ENCODE assay signal across 8 mouse cellular contexts in genomic region chr7:126377278-126378158, GRCm38 (mm10). TPM values are rescaled to one million over a fixed set of nuclear protein-coding genes. Genes with fewer than 3 reads are reported as not detected.
A peak's percentile ranks its signal among the peaks of the same experiment; 100 is the strongest.
DNase-seq lines count a peak whose midpoint lies in the region; ATAC-seq and TF ChIP-seq lines count a peak whose summit lies in the region.

TSS of gene Spns1 (minus strand) at chr7:126377450.

- CTCF ChIA-PET in Patski (lab: Charles Lee) = interaction anchor here (0.9 to 2.9 kb wide), 10 partner anchors 11 to 115 kb away, joined by 3 to 53 read pairs (median 3); no protein-coding TSS in a partner anchor

- POLR2A ChIA-PET in Patski (lab: Charles Lee) = interaction anchor here (1.2 kb wide), 1 partner anchor 51 kb away, joined by 4 read pairs; no protein-coding TSS in a partner anchor

- in situ Hi-C loops in Patski (cut with MboI; ENCODE audit: low pct_unique_long_range_greater_than_20kb) = loop anchor here (5.0 kb wide), 1 partner anchor 45 kb away; no protein-coding TSS in a partner anchor

- TF ChIP-seq CTCF in Patski (IDR thresholded peaks at IDR 0.05) = no peak

- peak within 1 kb of the TSS; percentile 99 for H3K4me2 ChIP-seq in hindbrain, embryonic 13.5 days

- under 1% methylated on average over 33 of the region's 33 CpGs for WGBS in hindbrain, embryonic 13.5 days

- H3K27me3 ChIP-seq in Patski = no peaks in the 10 kb centered on the region
- no peaks in the 10 kb centered on the region for H3K27me3 ChIP-seq in hindbrain, embryonic 13.5 days

- ATAC-seq in Patski = peak; percentile 74
- ATAC-seq in hindbrain, embryonic 13.5 days (ENCODE audit: low FRiP score) = peak; percentile 97

- H3K4me3 ChIP-seq in hindbrain, embryonic 13.5 days = peak within 1 kb of the TSS; percentile 85

- H3K27ac ChIP-seq in hindbrain, embryonic 13.5 days = peak within 1 kb of the TSS; percentile 86

- peak within 1 kb of the TSS; percentile 89 for H3K9ac ChIP-seq in hindbrain, embryonic 13.5 days

- peak; percentile 72 for DNase-seq in Patski (ENCODE audit: low read depth, low spot score)
- DNase-seq in cerebellum, postnatal 14 days = peak; percentile 96 to 98
- peak; percentile 96 to 97 for DNase-seq in frontal cortex, postnatal 14 days (ENCODE audit: low spot score in 2 of 2)
- DNase-seq in layer of hippocampus, postnatal 25 days (ENCODE audit: extremely low spot score in 1 of 2, low spot score in 1 of 2) = peak; percentile 82 to 97
- peak; percentile 98 for DNase-seq in lung, postnatal 25 days (ENCODE audit: low spot score)
- DNase-seq in retina, embryonic 14.5 days (ENCODE audit: low spot score) = peak; percentile 99
- peak; percentile 95 for DNase-seq in thymus, postnatal 4 days

- H3K4me1 ChIP-seq in hindbrain, embryonic 13.5 days (replicated peaks) = peaks cover 30% of the 10 kb centered on the region

- peaks cover 25% of the 10 kb centered on the region for H3K36me3 ChIP-seq in hindbrain, embryonic 13.5 days

- H3K9me3 ChIP-seq in hindbrain, embryonic 13.5 days = no peaks in the 10 kb centered on the region

RNA-seq across cellular contexts. Expression of gene Spns1, which starts in this region (rescaled TPM):
- 69.3 TPM for polyA plus RNA-seq in Patski (2021)
- polyA plus RNA-seq in hindbrain, embryonic 13.5 days (2015; fragmentation: Nextera tagmentation; extraction: Ambion mirVana) = 77.5 and 79.9 TPM in 2 replicates
- total RNA-seq in layer of hippocampus, postnatal 25 days (2021) = 10 to 100 TPM; 87.5 to 89.6 TPM

Comparison
In these comparisons a context has a peak if more than half of its experiments do, and no peak if none do; other contexts are left out.
1. Peak in every context shown above with its lines: DNase-seq, ATAC-seq, H3K4me3 ChIP-seq and H3K27ac ChIP-seq.